Mouse (Mus musculus) embryonic facial prominence, embryonic 13.5 days (tissue): ENCODE results near the gene Magi2. TPM values are rescaled to one million over a fixed set of nuclear protein-coding genes. Genes with fewer than 3 reads are reported as not detected.

ENCODE experiments used
- ATAC-seq: fragments of 200-750 bp; cut with Nextera tagmentation; 2 replicates; pipeline ENCODE4 v1.8.0; 2017; ENCODE audit warnings: low read depth; ENCODE audit not compliant: insufficient number of reproducible peaks, insufficient read depth, low FRiP score, low TSS enrichment
- H3K27ac ChIP-seq: fragments of 300-500 bp; sonication (generic); 2 replicates; pipeline ENCODE4 v1.5.1; 2015; ENCODE audit warnings: moderate library complexity, mild to moderate bottlenecking, inconsistent platforms
- H3K27me3 ChIP-seq: fragments of 300-500 bp; sonication (generic); 2 replicates; pipeline ENCODE4 v1.6.1; 2015; ENCODE audit warnings: mild to moderate bottlenecking, inconsistent platforms
- H3K36me3 ChIP-seq: fragments of 300-500 bp; sonication (generic); 2 replicates; pipeline ENCODE4 v1.6.1; 2015; ENCODE audit warnings: mild to moderate bottlenecking, inconsistent platforms
- H3K4me1 ChIP-seq: fragments of 300-500 bp; sonication (generic); 2 replicates; pipeline ENCODE4 v1.6.1; 2015; ENCODE audit warnings: inconsistent platforms
- H3K4me2 ChIP-seq: fragments of 300-500 bp; sonication (generic); 2 replicates; pipeline ENCODE4 v1.6.1; 2015; ENCODE audit warnings: moderate library complexity, mild to moderate bottlenecking, inconsistent platforms
- H3K4me3 ChIP-seq: fragments of 300-500 bp; sonication (generic); 2 replicates; pipeline ENCODE4 v1.5.1; 2015; ENCODE audit warnings: mild to moderate bottlenecking, inconsistent platforms
- H3K9ac ChIP-seq: fragments of 300-500 bp; sonication (generic); 2 replicates; pipeline ENCODE4 v1.6.1; 2015; ENCODE audit warnings: mild to moderate bottlenecking, inconsistent platforms
- H3K9me3 ChIP-seq: fragments of 300-500 bp; sonication (generic); 2 replicates; pipeline ENCODE4 v1.6.1; 2016; ENCODE audit warnings: inconsistent platforms
- WGBS: fragments of 180-500 bp; shearing (Covaris S2); methylation state at CpG from one replicate; pipeline ENCODE4 v1.1.7; 2015; ENCODE audit warnings: mixed read lengths; 5-methylcytosine and 5-hydroxymethylcytosine counted together
- polyA plus RNA-seq: library from polyadenylated mRNA; unstranded; fragments of >200 nt; fragmentation: Nextera tagmentation; extraction: Ambion mirVana; gene quantifications from 2 replicates; pipeline ENCODE4 v1.2.1, GENCODE M21; 2015

Magi2 gene
- polyA plus RNA-seq, 1 experiment from 2014 or later: 9.7 TPM

- Histone ChIP-seq H3K4me3 (no peak overlapping the region), H3K9me3 (no peaks in the 10 kb centered on the region), H3K27me3 (no peaks in the 10 kb centered on the region), H3K36me3 (no peaks in the 10 kb centered on the region), H3K4me2 (no peak overlapping the region), H3K9ac (no peak overlapping the region), H3K27ac (no peak overlapping the region), H3K4me1 (peaks cover 10% of the 10 kb centered on the region; the same call in 1 of the 2 replicates)
- WGBS: 19% methylated on average over 7 of the region's 7 CpGs
- ATAC-seq: no peak
These were observed 1377.1 kb downstream of the Magi2 start for GRCm38 (mm10) chr5:20603756-20604469.

GRCm38 (mm10) chr5:20606497-20606896, 1379.7 kb downstream of the Magi2 start:
- no peaks in the 10 kb centered on the region for H3K9me3 ChIP-seq
- no peak for ATAC-seq
- no peak overlapping the region for H3K9ac ChIP-seq
- no peak overlapping the region for H3K4me2 ChIP-seq
- no peak overlapping the region for H3K4me3 ChIP-seq
- WGBS: 78% methylated on average over 5 of the region's 5 CpGs
- H3K36me3 ChIP-seq: no peaks in the 10 kb centered on the region
- H3K27ac ChIP-seq: no peak overlapping the region
- H3K27me3 ChIP-seq: no peaks in the 10 kb centered on the region
- H3K4me1 ChIP-seq: peaks cover 10% of the 10 kb centered on the region; the same call in 1 of the 2 replicates

- no peak overlapping the region for H3K9ac ChIP-seq
- H3K27me3 ChIP-seq: no peaks in the 10 kb centered on the region
- no peak overlapping the region for H3K4me2 ChIP-seq
- 70% methylated on average over 1 of the region's 1 CpGs for WGBS
- ATAC-seq: no peak
- H3K9me3 ChIP-seq: no peaks in the 10 kb centered on the region
- peaks cover 10% of the 10 kb centered on the region; the same call in 1 of the 2 replicates for H3K4me1 ChIP-seq
- no peak overlapping the region for H3K4me3 ChIP-seq
- no peaks in the 10 kb centered on the region for H3K36me3 ChIP-seq
- no peak overlapping the region for H3K27ac ChIP-seq
These were observed 1380.7 kb downstream of the Magi2 start for GRCm38 (mm10) chr5:20607503-20607902.

DNA sequence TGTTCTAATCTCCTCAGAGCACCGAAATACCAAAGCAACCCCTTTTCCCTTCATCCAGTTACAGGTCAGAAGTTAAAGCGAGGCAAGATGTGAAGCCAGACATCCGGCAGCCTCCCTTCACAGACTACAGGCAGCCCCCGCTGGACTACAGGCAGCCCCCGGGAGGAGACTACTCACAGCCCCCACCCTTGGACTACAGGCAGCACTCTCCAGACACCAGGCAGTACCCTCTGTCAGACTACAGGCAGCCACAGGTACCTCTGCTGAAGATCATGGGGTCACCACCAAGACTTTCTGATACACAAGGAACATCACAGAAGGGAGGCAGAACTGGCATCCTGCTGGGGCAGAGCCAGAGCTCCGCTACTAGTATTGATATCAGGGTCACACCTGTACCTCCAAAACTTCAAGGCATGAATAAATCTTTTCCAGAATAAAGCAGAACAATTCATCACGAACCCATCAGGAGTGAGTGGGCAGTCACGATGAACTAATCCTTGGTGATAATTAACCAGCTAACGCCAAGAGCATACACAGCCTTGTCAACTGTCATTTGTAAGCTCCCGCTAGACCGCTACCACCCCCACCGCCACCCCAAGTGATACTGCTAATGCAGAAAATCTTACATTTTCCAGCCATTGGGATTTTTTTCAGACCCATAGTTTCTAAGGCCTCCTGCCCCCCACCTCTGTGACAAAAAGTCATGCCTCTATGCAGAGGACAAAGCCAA, 1382.5 kb downstream of the Magi2 start:
- Histone ChIP-seq H3K36me3 (no peaks in the 10 kb centered on the region), H3K4me1 (no peaks in the 10 kb centered on the region), H3K4me3 (no peak overlapping the region), H3K27me3 (no peaks in the 10 kb centered on the region), H3K9me3 (no peaks in the 10 kb centered on the region), H3K9ac (no peak overlapping the region), H3K27ac (no peak overlapping the region), H3K4me2 (no peak overlapping the region)
- WGBS: 85% methylated on average over 12 of the region's 12 CpGs
- ATAC-seq: no peak

GRCm38 (mm10) chr5:20610640-20611039, 1383.8 kb downstream of the Magi2 start:
- no peaks in the 10 kb centered on the region for H3K36me3 ChIP-seq
- H3K9ac ChIP-seq: no peak overlapping the region
- no peak for ATAC-seq
- no peaks in the 10 kb centered on the region for H3K4me1 ChIP-seq
- no peak overlapping the region for H3K4me2 ChIP-seq
- H3K27me3 ChIP-seq: no peaks in the 10 kb centered on the region
- H3K9me3 ChIP-seq: no peaks in the 10 kb centered on the region
- H3K27ac ChIP-seq: no peak overlapping the region
- no peak overlapping the region for H3K4me3 ChIP-seq
- 85% methylated on average over 2 of the region's 2 CpGs for WGBS

- Histone ChIP-seq H3K27me3 (no peaks in the 10 kb centered on the region), H3K4me1 (no peaks in the 10 kb centered on the region), H3K4me2 (no peak overlapping the region), H3K9me3 (no peaks in the 10 kb centered on the region), H3K4me3 (no peak overlapping the region), H3K27ac (no peak overlapping the region), H3K9ac (no peak overlapping the region), H3K36me3 (no peaks in the 10 kb centered on the region)
- ATAC-seq: no peak
- WGBS: 94% methylated on average over 9 of the region's 9 CpGs
These were observed 1385.8 kb downstream of the Magi2 start for GRCm38 (mm10) chr5:20612616-20613015.

DNA sequence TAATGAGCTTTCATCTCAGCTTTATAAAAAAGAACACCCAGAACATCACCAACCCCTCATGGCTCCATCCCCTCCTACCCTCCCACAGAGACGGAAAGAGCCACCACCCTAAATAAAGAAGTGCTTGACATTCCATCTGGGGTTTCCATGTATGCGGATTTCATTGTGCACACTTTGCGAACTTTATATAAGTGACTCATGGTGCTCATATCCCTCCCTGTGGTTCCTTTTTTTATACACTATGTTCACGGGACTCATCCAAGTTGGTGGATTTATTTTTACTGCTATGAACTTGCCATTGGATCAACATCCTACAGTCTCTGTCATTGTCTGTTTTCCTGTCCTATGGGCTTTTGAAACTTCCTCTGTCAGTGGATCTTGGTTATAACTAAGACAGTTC, 1388.1 kb downstream of the Magi2 start:
- H3K27me3 ChIP-seq: no peaks in the 10 kb centered on the region
- H3K4me1 ChIP-seq: no peaks in the 10 kb centered on the region
- no peak overlapping the region for H3K27ac ChIP-seq
- H3K9ac ChIP-seq: no peak overlapping the region
- no peaks in the 10 kb centered on the region for H3K9me3 ChIP-seq
- no peak overlapping the region for H3K4me3 ChIP-seq
- no peak for ATAC-seq
- no peaks in the 10 kb centered on the region for H3K36me3 ChIP-seq
- H3K4me2 ChIP-seq: no peak overlapping the region
- WGBS: 79% methylated on average over 4 of the region's 4 CpGs

- Histone ChIP-seq H3K9ac (no peak overlapping the region), H3K36me3 (no peaks in the 10 kb centered on the region), H3K27ac (no peak overlapping the region), H3K4me1 (0 out of 2 replicates have a peak, but pooled peaks cover 7% of the 10 kb centered on the region), H3K9me3 (no peaks in the 10 kb centered on the region), H3K4me3 (no peak overlapping the region), H3K4me2 (no peak overlapping the region), H3K27me3 (no peaks in the 10 kb centered on the region)
- WGBS: 83% methylated on average over 7 of the region's 7 CpGs
- ATAC-seq: no peak
These were observed 1394.0 kb downstream of the Magi2 start for GRCm38 (mm10) chr5:20620596-20621511.

DNA sequence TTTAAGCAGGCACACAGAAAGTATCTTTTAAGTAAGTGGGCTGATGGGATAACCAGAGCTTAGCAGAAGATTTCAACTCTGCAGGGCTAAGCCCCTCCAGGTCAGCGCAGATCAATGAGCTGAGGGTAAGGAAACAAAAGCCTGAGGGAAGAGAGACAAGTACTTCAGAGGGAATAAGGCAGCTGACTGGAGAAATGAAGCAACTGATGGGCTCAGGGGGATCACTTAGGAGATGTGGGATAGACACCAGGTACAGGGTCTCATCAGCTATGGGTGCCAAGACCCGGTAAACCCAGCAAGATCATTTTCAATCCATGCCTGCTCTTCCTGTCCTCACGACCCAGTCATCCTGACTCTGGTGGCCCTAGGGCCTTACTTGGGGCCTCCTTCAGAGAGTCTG, 1395.6 kb downstream of the Magi2 start:
- Histone ChIP-seq H3K4me3 (no peak overlapping the region), H3K36me3 (no peaks in the 10 kb centered on the region), H3K4me1 (0 out of 2 replicates have a peak, but pooled peaks cover 7% of the 10 kb centered on the region), H3K9me3 (no peaks in the 10 kb centered on the region), H3K27me3 (no peaks in the 10 kb centered on the region), H3K9ac (no peak overlapping the region), H3K27ac (no peak overlapping the region), H3K4me2 (no peak overlapping the region)
- 67% methylated on average over 3 of the region's 3 CpGs for WGBS
- ATAC-seq: no peak

- H3K9ac ChIP-seq: no peak overlapping the region
- no peaks in the 10 kb centered on the region for H3K36me3 ChIP-seq
- H3K9me3 ChIP-seq: no peaks in the 10 kb centered on the region
- H3K27me3 ChIP-seq: no peaks in the 10 kb centered on the region
- 0 out of 2 replicates have a peak, but pooled peaks cover 7% of the 10 kb centered on the region for H3K4me1 ChIP-seq
- H3K27ac ChIP-seq: no peak overlapping the region
- WGBS: 59% methylated on average over 10 of the region's 10 CpGs
- no peak overlapping the region for H3K4me2 ChIP-seq
- H3K4me3 ChIP-seq: no peak overlapping the region
- ATAC-seq: no peak
These were observed 1396.2 kb downstream of the Magi2 start for GRCm38 (mm10) chr5:20622837-20623573.

DNA sequence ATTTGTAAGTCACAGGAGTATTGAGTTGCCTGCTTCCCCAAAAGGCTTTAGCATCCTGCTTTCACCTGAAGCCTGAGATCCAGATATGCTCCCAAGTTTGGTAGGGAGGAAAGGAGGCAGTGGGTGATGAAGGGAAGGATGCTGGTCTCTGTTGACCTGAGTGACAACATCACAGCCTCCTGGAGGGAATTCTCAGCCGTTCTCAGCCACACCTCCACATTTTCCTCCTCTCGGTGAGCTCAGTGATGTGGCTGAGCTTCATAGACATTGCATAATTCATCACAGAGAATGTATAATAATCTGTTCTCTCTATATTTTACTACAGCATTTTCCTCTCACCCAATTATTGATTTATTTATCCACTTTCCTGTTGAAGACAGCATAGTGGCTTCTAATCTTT, 1398.3 kb downstream of the Magi2 start:
- no peak overlapping the region for H3K4me2 ChIP-seq
- H3K36me3 ChIP-seq: no peaks in the 10 kb centered on the region
- WGBS: 72% methylated on average over 2 of the region's 2 CpGs
- H3K9me3 ChIP-seq: no peaks in the 10 kb centered on the region
- H3K27ac ChIP-seq: no peak overlapping the region
- H3K9ac ChIP-seq: no peak overlapping the region
- ATAC-seq: no peak
- 0 out of 2 replicates have a peak, but pooled peaks cover 7% of the 10 kb centered on the region for H3K4me1 ChIP-seq
- H3K27me3 ChIP-seq: no peaks in the 10 kb centered on the region
- no peak overlapping the region for H3K4me3 ChIP-seq
